Mouse (Mus musculus): Measurements from ENCODE around the gene Tulp1. TPM values are rescaled to one million over a fixed set of nuclear protein-coding genes. Genes with fewer than 3 reads are reported as not detected.
"Not testable (repeated sequence)": the region's sequence is repeated elsewhere in the genome, so short reads cannot be mapped to it uniquely, and the experiment has no call there.

Tulp1 gene
- 1.3 and 1.7 TPM in 2 replicates for polyA plus RNA-seq (2012; rRNA removed)

DNA sequence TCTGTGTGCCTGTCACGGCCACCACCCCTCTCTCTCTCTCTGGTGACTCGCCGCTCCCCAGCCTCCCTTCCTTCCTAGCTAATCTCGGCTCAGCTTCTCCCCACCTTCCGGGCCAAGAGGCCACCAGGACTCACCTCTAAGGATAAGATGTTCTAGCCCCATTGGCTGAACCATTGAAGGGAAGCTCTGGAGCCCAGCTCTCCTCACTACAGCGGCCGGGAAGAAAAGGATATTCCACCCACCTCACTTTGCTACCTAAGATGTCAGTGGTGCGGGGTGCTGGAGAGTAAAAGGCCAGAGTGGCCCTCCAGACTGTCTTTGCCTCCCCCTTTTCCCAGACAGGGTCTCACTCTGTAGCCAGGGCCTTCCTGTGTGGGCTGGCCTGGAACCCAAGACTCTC lies at the start of gene Tulp1:
Gene Tulp1, minus strand, starts transcription at position 101 of the 400 bp plus-strand sequence.
- no peak for DNase-seq (ENCODE audit: low read depth)

DNA sequence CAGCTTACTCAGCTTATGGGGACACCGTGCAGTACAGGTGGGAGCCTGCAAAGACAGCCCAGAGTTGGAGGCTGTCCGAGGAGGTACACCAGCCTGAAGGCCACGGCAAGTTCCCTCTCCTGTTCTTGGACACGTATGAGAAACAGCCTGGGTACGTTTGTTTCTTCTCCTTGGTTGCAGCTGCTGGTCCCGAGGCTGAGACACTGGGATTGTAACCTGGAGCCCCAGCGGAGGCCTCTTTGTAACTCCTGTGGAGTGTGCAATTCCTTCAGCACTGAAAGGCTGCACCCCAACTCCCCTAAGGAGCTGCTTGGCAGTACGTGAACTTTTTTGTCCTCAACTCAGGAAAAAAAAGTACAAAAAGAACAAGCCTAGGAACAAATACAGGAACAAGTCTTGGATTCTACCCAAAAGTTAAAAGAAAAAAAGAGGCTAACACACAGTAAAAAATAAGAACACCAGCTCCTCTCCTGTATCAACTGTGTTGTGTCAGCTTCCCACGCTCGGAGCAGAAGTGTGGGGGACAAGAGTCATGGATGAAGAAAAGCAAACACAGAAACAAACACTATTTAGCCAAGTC lies 46.4 kb upstream of the Tulp1 start:
- DNase-seq (ENCODE audit: low read depth) = no peak

DNA sequence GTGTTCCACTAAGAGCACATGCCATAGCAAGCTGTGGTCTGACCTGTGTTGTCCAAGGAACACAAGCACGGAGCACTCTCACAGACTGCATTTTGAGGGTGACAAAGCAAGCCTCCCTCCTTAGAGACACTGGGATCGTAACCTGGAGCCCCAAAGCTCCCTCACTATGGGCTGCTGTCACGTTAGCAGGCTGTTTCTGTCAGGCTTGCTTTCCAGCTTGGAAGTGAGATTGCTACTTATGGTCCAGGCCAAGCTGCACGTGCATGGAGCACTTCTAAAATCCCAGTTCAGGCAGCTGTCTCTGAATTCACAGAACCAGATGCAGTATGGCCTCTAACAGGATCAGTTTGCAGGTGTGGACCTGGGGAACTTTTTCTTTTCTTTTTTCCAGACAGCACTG lies 45.7 kb upstream of the Tulp1 start:
- no peak for DNase-seq (ENCODE audit: low read depth)

DNA sequence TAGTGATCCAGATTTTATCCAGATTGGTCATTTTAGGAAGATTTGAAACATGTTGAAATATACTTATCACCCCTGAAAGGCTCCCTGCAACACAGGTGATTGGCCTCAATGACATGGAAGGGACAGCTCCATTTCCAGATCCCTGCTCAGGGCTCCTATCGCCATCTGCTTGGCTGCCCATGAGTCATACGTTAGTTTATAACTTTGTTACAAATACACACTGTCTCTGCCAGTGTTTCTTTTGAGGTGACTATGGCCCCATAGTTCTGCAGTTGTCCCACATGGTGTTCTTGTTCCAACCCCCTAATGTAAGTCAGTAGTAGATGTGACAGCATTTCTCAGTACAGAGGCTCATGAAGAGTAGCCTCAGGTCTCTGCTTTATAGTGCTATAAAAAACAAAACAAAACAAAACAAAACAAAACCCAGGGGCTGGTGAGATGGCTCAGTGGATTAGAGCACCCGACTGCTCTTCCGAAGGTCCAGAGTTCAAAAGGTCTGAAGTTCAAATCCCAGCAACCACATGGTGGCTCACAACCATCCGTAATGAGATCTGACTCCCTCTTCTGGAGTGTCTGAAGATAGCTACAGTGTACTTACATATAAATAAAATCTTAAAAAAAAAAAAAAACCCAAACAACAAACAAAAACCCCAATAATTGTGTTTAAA lies 43.4 kb upstream of the Tulp1 start:
- no peak for DNase-seq (ENCODE audit: low read depth)

DNA sequence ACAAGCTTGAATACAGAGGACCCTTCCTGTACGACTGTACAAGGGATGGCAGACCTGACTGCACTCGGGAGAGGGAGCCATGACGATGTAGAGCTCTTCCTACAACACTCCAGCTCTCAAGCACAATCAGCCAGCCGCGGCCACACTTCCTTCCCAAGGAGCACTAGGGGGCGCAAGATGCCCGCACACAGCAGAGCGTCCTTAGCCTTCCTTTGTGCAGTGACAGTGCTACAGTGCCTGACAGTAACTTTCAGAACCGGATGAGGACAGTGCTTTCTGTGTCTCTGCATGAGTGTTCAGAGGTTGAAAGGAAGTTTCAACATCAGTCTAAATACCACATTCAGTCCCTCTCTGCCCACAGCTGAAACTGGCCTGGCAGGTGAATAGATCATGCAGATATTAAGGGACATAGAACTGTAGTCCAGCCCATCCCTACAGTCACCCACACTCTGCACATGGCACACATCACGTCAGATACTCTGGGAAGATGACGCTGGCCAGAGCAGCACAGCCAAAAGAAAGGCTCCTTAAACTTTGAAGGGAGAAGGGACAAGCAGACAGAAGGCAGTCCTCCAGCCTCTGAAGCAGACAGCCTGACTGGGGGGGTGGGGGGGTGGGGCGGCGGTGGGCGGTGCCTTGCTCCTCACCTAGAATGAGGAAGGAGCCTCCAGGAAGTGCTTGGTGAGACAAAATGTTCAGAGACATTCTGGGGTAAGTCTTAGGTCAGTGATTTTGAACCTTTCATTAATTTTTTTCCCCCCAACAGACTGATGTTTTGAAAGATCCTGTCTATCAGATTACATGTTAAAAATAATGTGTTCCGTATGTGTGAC lies 42.6 kb upstream of the Tulp1 start:
- no peak for DNase-seq (ENCODE audit: low read depth)

DNA sequence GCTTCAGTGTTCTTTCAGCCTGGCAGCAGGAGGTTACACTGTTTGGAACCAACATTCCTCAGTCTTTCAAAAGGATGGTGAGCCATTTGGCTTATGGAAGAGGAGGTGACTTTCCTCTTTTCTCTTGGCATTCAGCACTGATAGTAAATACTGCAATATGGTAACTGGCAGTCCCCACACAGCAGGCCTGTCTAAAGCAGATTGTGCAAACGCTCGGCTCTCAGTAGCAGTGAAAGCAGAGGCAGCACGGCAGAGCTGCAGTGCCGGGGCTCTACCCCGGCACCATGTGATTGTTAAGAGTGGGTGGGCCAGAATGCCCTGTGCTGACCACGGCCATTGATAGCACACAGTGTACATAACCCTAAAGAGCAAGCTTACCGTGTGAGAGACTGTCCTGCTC lies 41.4 kb upstream of the Tulp1 start:
- no peak for DNase-seq (ENCODE audit: low read depth)

DNA sequence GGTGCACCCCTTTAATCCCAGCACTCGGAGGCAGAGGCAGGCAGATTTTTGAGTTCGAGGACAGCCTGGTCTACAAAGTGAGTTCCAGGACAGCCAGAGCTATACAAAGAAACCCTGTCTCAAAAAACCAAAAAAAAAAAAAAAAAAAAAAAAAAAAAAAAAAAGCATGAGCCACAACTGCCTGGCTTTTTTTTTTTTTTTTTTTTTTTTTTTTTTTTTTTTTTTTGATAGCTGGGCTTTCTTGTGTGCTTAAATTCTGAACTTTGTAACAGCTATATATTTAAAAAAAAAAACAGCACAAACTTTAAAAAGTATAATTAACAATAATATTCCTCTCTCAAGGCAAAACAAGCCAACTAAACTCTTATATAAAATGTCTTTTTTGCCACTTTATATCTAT lies 39.7 kb upstream of the Tulp1 start:
- DNase-seq (ENCODE audit: low read depth) = not testable (repeated sequence)

DNA sequence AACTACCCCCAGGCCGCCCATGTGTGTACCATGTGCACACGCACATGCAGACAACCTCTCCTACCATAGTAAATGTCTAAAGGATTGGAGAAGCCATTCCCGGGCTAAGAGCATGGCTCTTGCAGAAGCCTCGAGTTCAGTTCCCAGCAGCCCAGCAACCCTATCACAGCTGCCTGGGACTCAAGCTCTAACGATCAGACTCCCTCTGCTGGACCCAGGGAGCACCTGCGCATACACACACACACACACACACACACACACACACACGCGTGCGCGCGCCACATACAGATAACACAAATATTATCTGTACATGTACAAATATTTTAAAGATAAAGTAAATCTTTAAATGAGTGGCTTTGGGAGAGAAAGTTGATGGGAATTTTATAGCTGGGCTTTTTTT lies 39.3 kb upstream of the Tulp1 start:
- no peak for DNase-seq (ENCODE audit: low read depth)

DNA sequence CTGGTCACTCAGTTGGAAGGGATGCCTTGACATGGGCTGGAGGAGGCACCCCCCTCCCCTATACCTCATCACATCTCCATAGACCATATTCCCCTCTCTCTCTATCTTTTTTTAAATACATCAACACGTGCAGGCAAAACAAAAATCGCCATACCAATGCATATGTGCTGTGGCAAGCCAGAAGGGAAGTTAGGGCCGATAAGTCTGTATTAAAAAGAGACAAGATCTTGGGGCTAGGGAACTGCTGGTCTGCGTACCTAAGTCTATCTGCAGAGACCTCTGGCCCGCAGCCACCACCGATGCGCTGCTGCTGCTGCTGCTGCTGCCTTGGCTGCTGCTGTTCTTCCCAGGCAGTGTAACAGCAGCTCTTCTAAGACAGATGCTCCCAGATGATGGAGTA lies 30.0 kb upstream of the Tulp1 start:
- no peak for DNase-seq (ENCODE audit: low read depth)

DNA sequence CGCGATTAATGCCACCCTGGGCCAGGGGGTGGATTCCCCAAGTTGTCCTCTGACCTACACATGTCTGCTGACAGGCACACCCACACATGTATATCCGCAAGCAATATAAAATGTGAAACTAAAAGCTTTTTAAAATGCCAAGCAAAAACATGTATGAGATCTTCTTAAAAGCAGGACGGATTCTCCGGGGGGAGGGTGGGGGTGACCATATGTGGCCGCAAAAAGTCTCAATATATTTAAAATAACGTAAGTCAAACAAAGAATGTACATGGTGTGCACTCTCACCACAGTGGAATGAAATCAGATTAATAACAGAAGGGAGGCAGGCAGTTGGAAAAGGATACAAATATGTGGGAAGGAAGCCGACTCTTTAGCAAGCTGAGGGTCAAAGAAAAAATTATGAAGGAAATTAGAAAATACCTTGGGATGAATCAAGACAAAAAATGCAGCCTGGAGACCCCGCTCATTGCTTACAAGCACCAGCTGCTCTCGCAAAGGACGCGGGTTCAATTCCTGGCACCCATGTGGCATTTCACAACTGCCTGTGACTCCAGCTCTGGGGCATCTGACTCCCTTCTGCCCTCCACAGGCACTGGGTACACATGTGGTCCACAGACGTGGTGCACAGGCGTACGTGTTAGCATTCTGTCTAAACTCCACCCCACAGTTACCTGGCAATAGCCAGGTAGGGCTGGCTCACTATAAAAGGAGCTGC lies 29.2 kb upstream of the Tulp1 start:
- DNase-seq (ENCODE audit: low read depth) = no peak

DNA sequence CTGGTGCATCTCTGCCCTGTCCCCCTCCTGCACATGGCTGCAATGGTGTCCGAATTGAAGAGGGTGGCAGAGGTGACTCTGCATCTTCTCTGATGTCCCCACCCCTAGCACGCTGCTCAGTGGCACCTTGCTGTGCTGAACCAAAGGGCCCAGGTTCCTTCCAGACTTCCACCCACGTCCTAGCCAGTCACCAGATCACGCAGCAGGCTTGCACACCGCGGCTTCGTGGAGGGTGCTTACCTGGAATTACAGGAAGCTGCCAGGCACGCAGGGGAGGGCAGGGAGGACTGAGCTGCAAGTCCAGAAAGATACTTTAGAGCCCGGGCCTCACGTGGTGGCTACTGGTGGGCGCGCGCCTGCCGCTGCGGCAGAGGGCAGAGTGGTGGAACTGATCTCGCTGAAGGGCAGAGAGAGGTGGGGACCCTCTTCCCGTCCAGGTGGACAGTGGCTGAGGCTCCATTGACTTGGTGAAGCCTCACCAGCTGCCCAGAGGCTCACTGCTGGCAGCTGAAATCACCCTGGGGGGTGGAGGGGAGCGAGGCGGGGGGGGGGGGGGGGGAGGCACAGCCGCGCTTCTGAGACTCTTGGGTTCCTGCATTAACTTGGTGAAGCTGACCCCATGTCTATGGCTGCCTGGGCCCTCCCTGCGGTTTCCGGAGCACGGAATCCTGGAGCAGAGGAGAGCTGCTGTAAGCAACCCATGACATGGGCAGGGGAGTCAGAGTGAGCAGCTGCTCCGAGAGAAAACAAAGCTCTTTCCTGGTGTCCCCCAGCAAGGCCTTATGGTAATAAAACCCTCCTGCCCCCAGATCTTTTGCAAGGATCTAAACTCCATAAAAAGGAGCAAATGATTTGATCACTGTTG lies 26.8 kb upstream of the Tulp1 start:
- no peak for DNase-seq (ENCODE audit: low read depth)

DNA sequence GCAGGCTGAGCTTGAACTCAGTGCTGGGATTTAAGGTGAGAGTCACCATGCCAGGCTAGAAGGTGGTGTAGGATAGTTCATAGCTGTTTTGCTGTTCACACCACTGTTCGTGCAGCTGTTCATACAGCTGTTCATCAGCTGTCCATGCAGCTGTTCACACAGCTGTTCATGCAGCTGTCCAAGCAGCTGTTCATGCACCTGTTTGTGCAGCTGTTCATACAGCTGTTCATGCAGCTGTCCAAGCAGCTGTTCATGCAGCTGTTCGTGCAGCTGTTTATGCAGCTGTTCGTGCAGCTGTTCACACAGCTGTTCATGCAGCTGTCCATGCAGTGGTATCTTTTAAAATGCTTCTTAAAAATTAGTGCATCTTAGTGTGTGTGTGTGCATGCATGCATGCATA lies 23.5 kb upstream of the Tulp1 start:
- no peak for DNase-seq (ENCODE audit: low read depth)

DNA sequence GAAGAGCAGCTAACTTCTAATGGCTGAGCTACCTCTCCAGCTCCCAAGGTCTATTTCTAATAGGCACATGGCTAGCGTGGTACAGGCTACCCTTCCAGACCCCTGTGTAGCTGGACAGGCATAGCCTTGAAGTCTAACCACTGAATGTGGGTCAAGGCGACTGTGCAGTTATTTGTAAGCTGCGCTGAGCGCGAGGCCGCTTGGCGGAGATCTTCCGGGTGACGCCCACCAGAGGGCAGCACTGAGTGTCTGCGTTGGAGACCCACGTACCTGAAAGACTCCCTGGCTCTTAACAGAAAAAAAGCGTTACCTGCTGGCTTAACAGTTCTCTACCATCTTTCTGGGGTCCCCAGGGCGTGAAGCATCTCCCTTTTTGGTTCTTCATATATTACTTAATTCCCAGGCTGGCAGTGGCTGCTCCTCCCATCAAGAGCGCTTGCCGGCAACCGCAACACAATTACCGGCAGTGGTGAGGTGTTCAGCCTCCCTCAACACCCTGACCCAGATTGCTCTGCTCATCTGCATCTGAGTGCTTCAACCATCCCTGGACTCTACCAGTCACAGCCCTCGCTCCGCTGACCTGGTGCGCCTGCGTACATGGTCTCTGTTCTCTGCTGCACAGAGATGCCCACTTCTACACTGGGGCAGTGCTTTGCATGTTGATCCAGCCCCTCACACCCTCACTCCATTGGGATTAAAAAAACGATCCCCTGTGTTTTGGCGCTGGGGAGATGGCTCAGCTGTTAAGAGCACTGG lies 21.3 kb upstream of the Tulp1 start:
- DNase-seq (ENCODE audit: low read depth) = no peak

DNA sequence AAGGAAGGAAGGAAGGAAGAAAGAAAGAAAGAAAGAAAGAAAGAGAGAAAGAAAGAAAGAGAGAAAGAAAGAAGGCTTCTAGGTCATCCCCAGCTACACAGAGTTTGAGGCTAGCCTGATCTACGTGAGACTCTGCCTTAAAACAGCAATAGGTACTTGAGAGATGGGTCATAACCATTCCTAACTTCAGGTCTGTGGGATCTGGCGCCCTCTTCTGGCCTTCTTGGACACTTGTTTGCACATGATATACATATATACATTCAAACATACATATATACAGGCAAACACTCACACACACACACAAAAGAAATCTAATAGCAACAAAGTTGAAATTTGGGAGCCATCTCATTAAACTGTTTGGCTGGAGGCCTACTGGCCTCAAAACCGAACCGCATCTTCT lies 19.3 kb upstream of the Tulp1 start:
- no peak for DNase-seq (ENCODE audit: low read depth)

DNA sequence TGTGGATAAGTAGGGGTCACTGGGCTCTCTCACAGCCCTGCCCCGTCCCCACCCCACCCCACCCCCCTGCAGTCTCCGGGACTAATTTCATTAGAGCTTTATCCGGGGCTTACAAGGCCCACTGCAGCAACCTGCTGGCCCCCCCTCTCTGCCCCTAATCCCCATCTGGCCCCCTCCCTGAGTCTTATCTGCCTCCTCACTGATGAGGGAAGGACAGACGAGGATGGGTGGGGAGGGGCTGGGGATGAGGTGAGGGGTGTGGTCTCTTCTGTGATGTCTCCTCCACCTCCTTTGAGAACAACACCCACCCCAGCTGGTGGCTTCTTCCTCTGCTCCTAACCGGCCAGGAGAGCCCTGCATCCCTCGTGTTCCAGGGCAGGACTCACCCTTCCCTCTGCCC lies 15.2 kb upstream of the Tulp1 start:
- no peak for DNase-seq (ENCODE audit: low read depth)

DNA sequence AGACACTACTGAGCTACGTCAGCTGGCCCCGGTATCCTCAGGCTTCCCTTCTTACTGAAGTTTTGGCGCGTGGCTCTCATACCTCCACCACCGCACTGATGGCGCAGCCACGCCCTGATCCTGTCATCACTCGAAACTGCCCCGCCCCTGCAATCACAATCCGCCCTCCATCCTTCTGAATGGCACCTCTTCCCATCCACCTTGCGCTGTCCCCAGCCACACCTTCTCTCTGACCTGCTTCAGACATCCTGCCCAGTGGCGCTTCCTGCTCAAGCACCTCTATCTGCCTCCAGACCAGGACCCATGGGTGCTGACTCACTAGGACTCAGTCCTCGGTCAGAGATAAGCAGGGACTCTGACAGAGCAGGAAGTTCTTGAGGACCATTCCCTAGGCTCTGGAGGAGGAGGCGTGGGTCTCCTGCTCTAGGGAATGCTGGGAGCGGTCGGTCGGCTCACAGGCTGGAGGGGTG lies 10.6 kb upstream of the Tulp1 start:
- DNase-seq (ENCODE audit: low read depth) = no peak

DNA sequence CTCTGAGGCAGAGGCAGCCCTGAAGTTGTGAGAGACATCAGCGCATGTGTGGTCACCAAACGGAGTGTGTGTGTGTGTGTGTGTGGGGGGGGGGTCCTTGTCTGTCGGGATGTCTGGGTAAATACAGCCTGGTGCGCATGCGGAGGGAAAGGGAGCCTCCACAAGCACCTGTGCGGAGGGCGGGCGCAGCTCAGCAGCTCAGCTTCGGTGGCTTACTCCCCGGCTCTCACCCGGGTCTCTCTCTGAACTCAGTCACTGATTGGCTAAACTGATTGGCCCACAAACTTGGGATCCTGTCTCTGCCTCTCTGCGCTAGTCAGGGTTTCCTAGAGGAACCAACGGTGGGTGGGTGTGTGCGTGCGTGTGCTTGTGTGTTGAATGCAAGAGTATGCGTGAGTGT lies 9.5 kb upstream of the Tulp1 start:
- no peak for DNase-seq (ENCODE audit: low read depth)

DNA sequence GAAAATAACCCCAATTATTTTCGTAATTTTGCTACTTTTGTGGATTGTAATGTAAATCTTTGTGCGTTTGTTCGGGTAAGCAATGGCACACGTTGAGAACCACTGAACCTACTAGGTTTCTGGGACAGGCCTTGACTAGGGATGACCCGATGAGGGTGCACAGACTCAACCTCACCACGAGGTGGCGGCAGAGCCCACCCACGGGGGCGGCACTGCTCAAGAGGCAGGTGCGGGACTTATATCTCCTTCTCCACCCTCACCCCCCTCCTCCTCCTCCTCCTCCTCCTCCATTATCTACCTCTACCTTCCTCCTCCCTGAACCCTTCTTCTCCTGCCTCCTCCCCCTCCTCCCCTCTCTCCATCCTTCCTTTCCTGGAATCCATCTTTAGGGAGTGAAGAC lies 8.8 kb upstream of the Tulp1 start:
- DNase-seq (ENCODE audit: low read depth) = no peak

DNA sequence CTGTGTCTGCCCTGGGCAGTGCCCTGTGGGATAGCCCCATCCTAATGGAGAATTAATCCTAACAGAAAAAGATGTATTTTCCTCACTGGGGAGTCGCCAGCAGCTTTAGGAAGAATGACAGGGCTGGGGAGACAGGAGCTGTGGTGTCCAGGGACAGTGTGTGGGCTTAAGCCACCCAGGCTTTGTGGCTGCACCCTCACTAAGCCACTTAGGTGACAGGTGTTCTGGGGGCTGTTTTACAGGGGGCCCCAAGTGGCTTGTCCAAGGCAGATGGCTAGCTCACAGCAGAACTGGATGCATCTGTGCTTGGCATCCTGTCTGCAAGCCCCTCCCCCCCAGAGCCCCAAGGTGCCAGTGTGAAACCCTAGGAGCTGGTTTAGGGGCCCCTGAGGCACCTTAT lies 6.9 kb upstream of the Tulp1 start:
- no peak for DNase-seq (ENCODE audit: low read depth)

DNA sequence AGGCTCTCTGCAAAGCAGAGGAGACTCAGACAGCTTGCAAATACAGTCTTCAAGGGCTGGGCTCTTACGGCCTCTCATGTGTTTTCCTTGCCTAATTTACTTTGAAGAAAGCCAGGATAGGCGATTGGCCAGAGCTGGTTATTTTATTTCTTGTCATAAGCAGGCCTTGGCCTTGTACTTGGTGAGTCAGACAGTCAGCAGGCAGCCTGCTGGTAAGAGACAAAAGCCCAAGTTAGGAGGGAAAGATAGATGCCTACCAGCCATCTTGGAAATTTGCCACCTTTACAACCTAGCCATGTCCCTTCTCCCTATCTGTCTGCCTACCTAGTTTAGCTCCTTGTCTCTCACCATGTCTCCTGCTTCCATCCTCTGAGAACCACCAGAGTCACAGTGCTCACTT lies 6.3 kb upstream of the Tulp1 start:
- DNase-seq (ENCODE audit: low read depth) = no peak

DNA sequence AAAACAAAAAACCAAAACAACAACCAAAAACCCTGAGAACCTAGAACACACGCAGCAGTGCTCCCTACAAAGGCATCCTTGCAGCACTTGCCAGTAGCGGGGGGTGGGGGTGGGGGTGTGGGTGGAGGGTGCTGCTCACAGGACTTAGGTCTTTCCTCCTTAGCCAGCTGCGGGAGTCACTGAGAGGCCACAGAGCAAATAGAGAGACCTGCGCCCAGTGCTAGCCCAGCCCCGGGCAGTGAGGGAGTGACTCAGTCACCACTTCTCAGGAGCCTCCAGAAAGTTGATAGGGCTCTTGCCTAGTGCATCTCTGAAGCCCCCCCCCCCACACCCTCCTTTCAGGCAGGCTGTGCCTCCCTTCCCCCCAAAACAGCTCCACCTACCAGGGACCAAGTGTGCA lies 4.0 kb upstream of the Tulp1 start:
- no peak for DNase-seq (ENCODE audit: low read depth)

Data from gonadal fat pad, adult 2 months (tissue).